Mouse (Mus musculus) skeletal muscle tissue, adult 2 months (tissue): ENCODE results near the gene Chn2.

Source experiments
- DNase-seq: peaks from one replicate; pipeline ENCODE4 v3.0.0-alpha.2; 2012; ENCODE audit warnings: low read depth, low spot score

The Chn2 gene

GRCm38 (mm10) chr6:54197821-54198412 lies 158.6 kb downstream of the Chn2 start:
- DNase-seq: no peak

GRCm38 (mm10) chr6:54199516-54199915 lies 160.2 kb downstream of the Chn2 start:
- DNase-seq: no peak

- DNase-seq: no peak
Measured at GRCm38 (mm10) chr6:54200031-54200722, 160.8 kb downstream of the Chn2 start.

- no peak for DNase-seq
Measured at GRCm38 (mm10) chr6:54202311-54203020, 163.1 kb downstream of the Chn2 start.

GRCm38 (mm10) chr6:54203316-54203715 lies 164.0 kb downstream of the Chn2 start:
- no peak for DNase-seq

- no peak for DNase-seq
Measured at GRCm38 (mm10) chr6:54203926-54204325, 164.6 kb downstream of the Chn2 start.

GRCm38 (mm10) chr6:54204931-54205330 lies 165.6 kb downstream of the Chn2 start:
- DNase-seq: no peak

GRCm38 (mm10) chr6:54205471-54205870 lies 166.1 kb downstream of the Chn2 start:
- no peak for DNase-seq

- DNase-seq: no peak
Measured at GRCm38 (mm10) chr6:54206221-54206738, 166.9 kb downstream of the Chn2 start.

- no peak for DNase-seq
Measured at GRCm38 (mm10) chr6:54208786-54209185, 169.4 kb downstream of the Chn2 start.

GRCm38 (mm10) chr6:54210971-54211370 lies 171.6 kb downstream of the Chn2 start:
- DNase-seq: no peak

GRCm38 (mm10) chr6:54211939-54212338 lies 172.6 kb downstream of the Chn2 start:
- DNase-seq: no peak

- DNase-seq: no peak
Measured at GRCm38 (mm10) chr6:54213743-54214142, 174.4 kb downstream of the Chn2 start.

GRCm38 (mm10) chr6:54215636-54216035 lies 176.3 kb downstream of the Chn2 start:
- DNase-seq: no peak

GRCm38 (mm10) chr6:54216512-54216911 lies 177.2 kb downstream of the Chn2 start:
- no peak for DNase-seq

GRCm38 (mm10) chr6:54220124-54220523 lies 180.8 kb downstream of the Chn2 start:
- no peak for DNase-seq

- DNase-seq: no peak
Measured at GRCm38 (mm10) chr6:54223529-54223928, 184.2 kb downstream of the Chn2 start.

- no peak for DNase-seq
Measured at GRCm38 (mm10) chr6:54224325-54224724, 185.0 kb downstream of the Chn2 start.

GRCm38 (mm10) chr6:54225327-54225726 lies 186.0 kb downstream of the Chn2 start:
- DNase-seq: no peak

GRCm38 (mm10) chr6:54227061-54227460 lies 187.7 kb downstream of the Chn2 start:
- no peak for DNase-seq

- no peak for DNase-seq
Measured at GRCm38 (mm10) chr6:54228421-54228820, 189.1 kb downstream of the Chn2 start.

- DNase-seq: peak; percentile 41
Measured at GRCm38 (mm10) chr6:54228874-54229273, 189.5 kb downstream of the Chn2 start.
